Mouse (Mus musculus): ENCODE results near the gene Rdh16f1.

- TF ChIP-seq CTCF (IDR thresholded peaks at IDR 0.05; ENCODE audit: borderline replicate concordance, control insufficient read depth, extremely low read depth, insufficient read depth, low read length, poor library complexity) = no peak
- no peak for TF ChIP-seq POLR2A (IDR thresholded peaks at IDR 0.05; ENCODE audit: control insufficient read depth, extremely low read depth, insufficient read depth, low read length, poor library complexity)
Measured at GRCm38 (mm10) chr10:127725136-127725535, 34.5 kb upstream of the Rdh16f1 start.

All from thymus, adult 2 months (tissue).